Mouse (Mus musculus): ENCODE results near the gene Calm4.

Calm4 gene

DNA sequence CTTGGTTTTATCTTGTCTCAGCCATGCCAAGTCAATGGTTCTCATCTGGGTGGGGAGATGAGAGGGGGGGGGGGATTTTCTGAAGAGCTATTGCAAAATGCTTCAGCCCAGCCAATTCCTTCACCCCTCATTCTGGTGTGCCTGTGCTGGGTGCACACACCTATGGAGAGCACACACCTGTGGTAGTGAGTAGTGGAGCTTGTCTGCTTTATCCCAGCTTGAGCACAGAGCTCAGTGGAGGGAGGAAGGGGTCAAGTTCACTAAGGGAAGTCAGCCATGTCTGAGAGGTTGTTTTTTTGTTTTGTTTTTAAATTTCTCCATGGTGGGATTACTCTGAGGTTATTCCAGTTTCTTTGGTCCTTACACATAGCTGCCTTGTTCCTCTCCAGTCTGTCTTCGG is 18.7 kb downstream of the Calm4 start:
- DNase-seq (ENCODE audit: low spot score in 2 of 2), result no peak

DNA sequence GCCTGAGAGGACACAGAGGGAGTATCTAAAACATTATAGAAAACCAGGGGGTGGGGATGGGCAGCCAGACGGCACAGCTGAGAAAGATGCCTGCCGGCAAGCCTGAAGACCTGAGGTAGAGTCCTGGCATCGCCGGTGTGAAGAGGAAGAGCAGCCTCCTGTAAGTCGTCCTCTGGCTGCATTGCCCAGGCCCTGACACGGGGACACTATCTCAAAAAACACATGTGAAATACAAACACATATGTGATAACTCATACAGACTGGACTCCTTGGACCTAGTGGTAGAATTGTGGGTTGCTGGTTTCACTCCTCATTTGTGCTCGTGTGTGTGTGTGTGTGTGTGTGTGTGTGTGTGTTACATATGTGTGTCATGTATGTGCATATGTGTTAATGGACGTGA is 23.7 kb downstream of the Calm4 start:
- DNase-seq (ENCODE audit: low spot score in 2 of 2), result peak; percentile 32 to 53

- peak in 1 of 2 experiments; percentile 13 for DNase-seq (ENCODE audit: low spot score in 2 of 2)
These were observed 24.8 kb downstream of the Calm4 start for GRCm38 (mm10) chr13:3862325-3862724.

- DNase-seq (ENCODE audit: low spot score in 2 of 2), result peak in 1 of 2 experiments; percentile 41
These were observed 25.5 kb downstream of the Calm4 start for GRCm38 (mm10) chr13:3862922-3863580.

DNA sequence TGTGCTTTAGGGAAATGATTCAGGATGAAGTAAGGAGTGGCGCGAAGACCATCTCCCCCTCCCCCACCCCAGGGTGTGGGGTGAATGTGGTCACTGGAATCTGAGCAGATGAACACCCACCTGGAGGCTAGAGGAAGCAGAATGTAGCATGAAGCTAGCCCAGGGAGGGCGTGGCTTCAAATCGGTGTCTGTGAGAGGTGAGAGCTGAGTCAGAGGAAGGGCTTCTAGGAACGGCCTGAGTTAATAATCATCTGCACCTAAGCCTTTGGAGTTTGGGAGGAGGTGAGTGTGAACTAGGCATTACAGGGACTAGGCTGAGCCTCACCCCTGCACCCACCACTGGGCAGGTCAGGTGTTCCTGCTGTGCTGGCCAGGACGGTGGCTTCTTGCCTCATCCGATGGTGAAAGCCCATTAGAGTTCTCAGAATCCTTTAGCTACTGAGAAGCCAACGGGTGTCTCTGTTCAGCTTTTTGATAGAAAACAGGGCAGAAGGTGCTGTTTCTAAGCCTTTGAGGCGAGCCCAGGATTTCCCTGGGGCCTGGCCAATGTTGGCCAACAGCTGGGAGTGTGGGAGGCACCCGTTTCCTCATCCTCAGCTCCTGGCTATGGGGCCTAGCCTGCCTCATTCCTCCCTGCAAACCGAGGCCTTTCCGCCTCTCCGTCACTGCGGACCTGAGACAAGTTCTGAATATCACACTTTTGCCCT is 28.2 kb downstream of the Calm4 start:
- DNase-seq (ENCODE audit: low spot score in 2 of 2), result peak in 1 of 2 experiments; percentile 36

GRCm38 (mm10) chr13:3866355-3867052 is 28.9 kb downstream of the Calm4 start:
- DNase-seq (ENCODE audit: low spot score in 2 of 2), result peak in 1 of 2 experiments; percentile 25

DNA sequence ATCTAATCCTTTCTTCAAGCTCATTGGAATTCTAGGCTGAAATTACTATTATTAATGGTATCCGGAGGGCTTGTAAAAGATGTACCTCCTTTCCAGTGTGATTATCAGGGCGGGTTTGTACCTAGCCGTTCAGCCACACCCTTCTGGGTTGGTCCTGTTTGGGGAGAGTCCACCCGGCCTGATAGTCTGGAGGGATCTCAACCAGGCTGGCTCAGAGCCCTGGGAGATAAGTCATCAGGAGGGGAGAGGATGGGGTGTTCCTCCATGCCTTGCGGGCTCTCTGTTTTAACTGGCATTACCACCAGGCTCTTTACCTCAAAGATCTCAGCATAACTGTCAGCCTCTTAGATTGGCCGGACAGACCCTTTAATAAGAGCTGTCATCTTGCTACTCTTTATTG is 29.6 kb downstream of the Calm4 start:
- DNase-seq (ENCODE audit: low spot score in 2 of 2), result peak; percentile 73 to 76

GRCm38 (mm10) chr13:3869901-3870300 is 32.3 kb downstream of the Calm4 start:
- no peak for DNase-seq (ENCODE audit: low spot score in 2 of 2)

GRCm38 (mm10) chr13:3872832-3873231 is 35.3 kb downstream of the Calm4 start:
- no peak for DNase-seq (ENCODE audit: low spot score in 2 of 2)

GRCm38 (mm10) chr13:3876448-3876847 is 38.9 kb downstream of the Calm4 start:
- DNase-seq (ENCODE audit: low spot score in 2 of 2), result no peak

GRCm38 (mm10) chr13:3877185-3877584 is 39.6 kb downstream of the Calm4 start:
- DNase-seq (ENCODE audit: low spot score in 2 of 2), result no peak

DNA sequence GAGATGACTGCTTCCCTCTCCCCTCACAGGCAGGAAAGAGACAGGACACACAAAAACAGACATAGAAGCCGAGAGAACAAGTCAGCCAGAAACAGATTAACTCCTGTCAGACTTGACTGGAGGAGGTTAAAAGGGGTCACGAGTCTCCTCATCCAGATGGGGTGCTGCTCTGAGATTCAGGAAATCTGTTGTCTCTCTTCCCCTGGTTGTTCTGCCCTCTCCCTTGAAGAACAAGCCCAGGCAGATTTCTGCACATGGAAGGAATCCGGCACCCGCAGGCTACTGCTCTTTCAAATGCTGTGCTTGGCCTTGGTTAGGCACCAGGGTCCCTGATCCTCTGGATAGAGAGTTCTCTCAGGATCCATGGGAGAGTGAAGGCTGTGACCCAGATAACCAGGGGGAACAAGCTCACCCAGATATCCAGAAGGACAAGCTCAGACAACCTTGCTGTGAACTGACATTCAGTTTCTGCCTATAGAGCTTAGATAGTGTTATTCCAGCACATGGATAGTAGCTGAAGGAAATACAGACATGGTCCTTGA is 40.2 kb downstream of the Calm4 start:
- no peak for DNase-seq (ENCODE audit: low spot score in 2 of 2)

DNA sequence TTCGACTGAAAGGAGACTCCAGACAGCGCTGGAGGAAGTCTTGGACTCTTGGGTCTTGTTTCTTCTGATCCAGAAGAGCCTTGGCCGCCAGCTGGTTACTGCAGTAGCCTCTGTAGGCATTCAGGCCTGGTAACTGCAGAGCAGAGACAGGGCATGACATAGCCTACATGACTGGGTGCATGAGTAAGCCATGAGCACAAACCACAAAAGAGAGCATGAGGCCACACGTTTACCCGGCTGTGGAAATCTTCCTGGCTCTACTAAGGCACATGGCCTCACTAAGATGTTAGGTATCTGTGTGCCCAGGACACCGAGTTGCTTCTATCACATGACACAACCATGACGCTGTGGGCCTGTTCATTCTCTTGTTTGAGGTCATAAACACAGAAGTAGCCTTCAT is 49.1 kb downstream of the Calm4 start:
- no peak for DNase-seq (ENCODE audit: low spot score in 2 of 2)
